In the genomic region with DNA sequence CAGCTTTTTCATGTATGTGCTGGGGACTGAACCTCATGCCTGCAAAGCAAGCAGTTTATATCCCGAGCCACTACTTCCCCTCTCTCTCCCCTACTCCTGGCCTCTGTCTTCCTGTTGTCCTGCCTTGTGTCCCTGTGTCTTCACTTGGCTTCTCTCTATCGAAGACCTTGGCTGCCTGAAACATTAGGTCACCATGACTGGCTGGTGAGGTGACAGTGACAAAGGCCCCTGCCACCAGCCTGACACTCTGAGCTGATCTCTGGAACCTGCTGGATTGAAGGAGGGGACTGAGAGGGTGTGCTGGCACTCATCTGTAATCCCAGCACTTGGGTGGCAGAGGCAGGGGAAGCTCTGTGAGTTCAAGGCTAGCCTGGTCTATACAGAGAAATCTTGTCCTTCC, we compare ENCODE assay signal across 24 mouse cellular contexts. TPM values are rescaled to one million over a fixed set of nuclear protein-coding genes. Genes with fewer than 3 reads are reported as not detected.
DNase-seq lines count a peak whose midpoint lies in the region; ATAC-seq and TF ChIP-seq lines count a peak whose summit lies in the region.
"Had no signal": no experiment of that assay in that cellular context is flagged by ENCODE, and none has a peak within 500 bp of the region (broad histone marks: within the 10 kb centered on the region; RNA-seq: fewer than 3 reads in every experiment).

No protein-coding gene starts in this region.

- no peak overlapping the region for H3K27ac ChIP-seq in liver, adult 2 months (replicated peaks; ENCODE audit: insufficient read depth, low read depth, low read length)
- H3K27ac ChIP-seq in liver, embryonic 11.5 days (ENCODE audit: low read depth, low read length) = no peak overlapping the region
- H3K27ac ChIP-seq: embryonic facial prominence, embryonic 10.5 days; embryonic facial prominence, embryonic 12.5 days; forebrain, embryonic 10.5 days; forebrain, embryonic 12.5 days had no signal

- H3K9ac ChIP-seq in liver, adult 2 months (ENCODE audit: low read depth, low read length) = no peak overlapping the region
- no peak overlapping the region for H3K9ac ChIP-seq in liver, embryonic 11.5 days (ENCODE audit: low read depth, low read length)
- H3K9ac ChIP-seq: embryonic facial prominence, embryonic 12.5 days; forebrain, embryonic 12.5 days had no signal

- TF ChIP-seq POLR2A in liver, adult 2 months (IDR thresholded peaks at IDR 0.05; ENCODE audit: extremely low read depth, insufficient read depth, low read length) = no peak

- DNase-seq in adrenal gland, adult (ENCODE audit: inconsistent age in 2 of 2, low spot score in 1 of 2) = peak; percentile 62 to 74
- no peak for DNase-seq in adrenal gland, adult 18-20 months (ENCODE audit: low spot score in 2 of 2)
- DNase-seq in adrenal gland, adult 8-10 months = peak; percentile 45
- no peak for DNase-seq in adrenal gland, postnatal 25 days
- DNase-seq in liver, adult 2 months (ENCODE audit: extremely low read depth, low read depth, low spot score) = peak; percentile 70
- DNase-seq in liver, embryonic 11.5 days (ENCODE audit: low spot score) = no peak
- DNase-seq in thymus, postnatal 4 days = no peak
- DNase-seq: B cell, adult 2 months; cerebellum, adult 11-12 months; cerebellum, adult 2 months; cerebellum, adult 9-10 months; cerebellum, postnatal 10 days; cerebellum, postnatal 25 days had no signal

- H3K79me2 ChIP-seq in liver, adult 2 months (ENCODE audit: control insufficient read depth, insufficient read depth, low read length) = no peaks in the 10 kb centered on the region

- WGBS in liver, adult 2 months = 43% methylated on average over 2 of the region's 2 CpGs
- WGBS in liver, embryonic 11.5 days = 63% methylated on average over 2 of the region's 2 CpGs

- ATAC-seq in liver, embryonic 11.5 days (replicated peaks; ENCODE audit: low FRiP score) = no peak
- ATAC-seq: activated CD4-positive, CD25-positive, alpha-beta regulatory T cell, adult 4 months; CD4-positive, CD25-positive, alpha-beta regulatory T cell, adult 4 months; forebrain, embryonic 14.5 days; forebrain, embryonic 16.5 days; Patski had no signal

- TF ChIP-seq CTCF in liver, adult 2 months (IDR thresholded peaks at IDR 0.05; ENCODE audit: low read depth, low read length) = no peak

- H3K27me3 ChIP-seq in liver, adult 2 months (ENCODE audit: control insufficient read depth, insufficient read depth, low read length) = no peaks in the 10 kb centered on the region
- no peaks in the 10 kb centered on the region for H3K27me3 ChIP-seq in liver, embryonic 11.5 days (replicated peaks; ENCODE audit: control insufficient read depth, insufficient read depth, low read length)
- H3K27me3 ChIP-seq: CH12.LX; embryonic facial prominence, embryonic 12.5 days; forebrain, embryonic 12.5 days; Patski had no signal

- no peak overlapping the region for H3K4me2 ChIP-seq in liver, embryonic 11.5 days
- H3K4me2 ChIP-seq: embryonic facial prominence, embryonic 12.5 days; forebrain, embryonic 12.5 days had no signal

- no peaks in the 10 kb centered on the region for H3K9me3 ChIP-seq in liver, embryonic 11.5 days (ENCODE audit: control insufficient read depth, low read length)
- H3K9me3 ChIP-seq: embryonic facial prominence, embryonic 10.5 days; embryonic facial prominence, embryonic 12.5 days; forebrain, embryonic 10.5 days; forebrain, embryonic 12.5 days; G1E had no signal

- peaks cover 10% of the 10 kb centered on the region for H3K36me3 ChIP-seq in liver, adult 2 months (ENCODE audit: control insufficient read depth, insufficient read depth, low read length)
- no peaks in the 10 kb centered on the region; the same call in 1 of the 2 replicates for H3K36me3 ChIP-seq in liver, embryonic 11.5 days (ENCODE audit: control insufficient read depth, insufficient read depth, low read length)

- no peak overlapping the region for H3K4me3 ChIP-seq in liver, adult 2 months (ENCODE audit: insufficient read depth, low read depth, low read length)
- H3K4me3 ChIP-seq in liver, embryonic 11.5 days (ENCODE audit: low read depth, low read length) = no peak overlapping the region
- H3K4me3 ChIP-seq: embryonic facial prominence, embryonic 10.5 days; embryonic facial prominence, embryonic 12.5 days; forebrain, embryonic 10.5 days; forebrain, embryonic 12.5 days had no signal

- H3K4me1 ChIP-seq in liver, adult 2 months (ENCODE audit: control insufficient read depth, insufficient read depth, low read length) = peaks cover 9% of the 10 kb centered on the region
- peaks cover 5% of the 10 kb centered on the region; the same call in 1 of the 2 replicates for H3K4me1 ChIP-seq in liver, embryonic 11.5 days (replicated peaks; ENCODE audit: control insufficient read depth, insufficient read depth, low read length)

RNA-seq across cellular contexts. Expression of a gene that starts 13.1 kb away (rescaled TPM):
- 10 to 100 TPM; 34.5 to 39.4 TPM for total RNA-seq in adrenal gland, adult 18-20 months (2021)
- total RNA-seq in adrenal gland, adult 8-10 months (2022) = 10 to 100 TPM; 41.9 to 56.9 (median 49.4) TPM
- total RNA-seq in adrenal gland, postnatal 25 days (2021) = 37.8 and 41.8 TPM in 2 replicates
- 10.5 and 10.6 TPM in 2 replicates for total RNA-seq in liver, adult 2 months (2014; rRNA removed)
- polyA plus RNA-seq in liver, adult 2 months (2012; rRNA removed) = 7.4 and 8.1 TPM in 2 replicates
- 18.7 and 19.2 TPM in 2 replicates for polyA plus RNA-seq in liver, embryonic 11.5 days (2014; fragmentation: Nextera tagmentation; extraction: Ambion mirVana)

RNA-seq across cellular contexts. Expression of a gene that starts 41.1 kb away (rescaled TPM):
- total RNA-seq in adrenal gland, adult 18-20 months (2021) = 100 to 1,000 TPM; 281 to 308 TPM
- 100 to 1,000 TPM; 165 to 402 (median 286) TPM for total RNA-seq in adrenal gland, adult 8-10 months (2022)
- 310 and 324 TPM in 2 replicates for total RNA-seq in adrenal gland, postnatal 25 days (2021)
- 84.3 and 97.1 TPM in 2 replicates for total RNA-seq in liver, adult 2 months (2014; rRNA removed)
- polyA plus RNA-seq in liver, adult 2 months (2012; rRNA removed) = 13.7 and 17.6 TPM in 2 replicates
- polyA plus RNA-seq in liver, embryonic 11.5 days (2014; fragmentation: Nextera tagmentation; extraction: Ambion mirVana) = 341 and 346 TPM in 2 replicates

Comparison
In these comparisons a context has a peak if more than half of its experiments do, and no peak if none do; other contexts are left out.
1. DNase-seq: peak in adrenal gland, adult (2 of 2), adrenal gland, adult 8-10 months (single experiment) and liver, adult 2 months (single experiment); none in adrenal gland, adult 18-20 months (0 of 2), adrenal gland, postnatal 25 days (single experiment), liver, embryonic 11.5 days (single experiment) and thymus, postnatal 4 days (single experiment).